Mouse (Mus musculus) kidney, adult 11 months (tissue): Measurements from ENCODE around the gene Pecr.
A peak's percentile ranks its signal among the peaks of the same experiment; 100 is the strongest.

Experiments used
- DNase-seq: peaks from one replicate; pipeline ENCODE4 v3.0.0; 2022

Gene Pecr

GRCm38 (mm10) chr1:72283992-72284485 is at the start of gene Pecr, which contains the start of gene Tmem169:
Gene Pecr, minus strand, starts transcription at chr1:72284314.
Gene Tmem169, plus strand, starts transcription at chr1:72284369.
- peak; percentile 93 for DNase-seq

GRCm38 (mm10) chr1:72326162-72326821 is 42.2 kb upstream of the Pecr start:
- no peak for DNase-seq

GRCm38 (mm10) chr1:72323248-72323647 is 39.1 kb upstream of the Pecr start:
- DNase-seq, result no peak

- DNase-seq, result no peak
Observed at GRCm38 (mm10) chr1:72320759-72321158, 36.6 kb upstream of the Pecr start.

GRCm38 (mm10) chr1:72316901-72317300 is 32.8 kb upstream of the Pecr start:
- no peak for DNase-seq

- DNase-seq, result no peak
Observed at GRCm38 (mm10) chr1:72316409-72316808, 32.3 kb upstream of the Pecr start.

- no peak for DNase-seq
Observed at GRCm38 (mm10) chr1:72315447-72315846, 31.3 kb upstream of the Pecr start.

- no peak for DNase-seq
Observed at GRCm38 (mm10) chr1:72313399-72314039, 29.4 kb upstream of the Pecr start.

GRCm38 (mm10) chr1:72312701-72313398 is 28.7 kb upstream of the Pecr start:
- DNase-seq, result no peak

GRCm38 (mm10) chr1:72309744-72310424 is 25.8 kb upstream of the Pecr start:
- no peak for DNase-seq

- DNase-seq, result no peak
Observed at GRCm38 (mm10) chr1:72308919-72309318, 24.8 kb upstream of the Pecr start.

- DNase-seq, result peak; percentile 94
Observed at GRCm38 (mm10) chr1:72307317-72307798, 23.2 kb upstream of the Pecr start, which contains the start of gene Xrcc5. Gene Xrcc5, plus strand, starts transcription at chr1:72307421.

GRCm38 (mm10) chr1:72306679-72307181 is 22.6 kb upstream of the Pecr start:
- DNase-seq, result no peak

- no peak for DNase-seq
Observed at GRCm38 (mm10) chr1:72306241-72306640, 22.1 kb upstream of the Pecr start.

GRCm38 (mm10) chr1:72301845-72302244 is 17.7 kb upstream of the Pecr start:
- no peak for DNase-seq

- no peak for DNase-seq
Observed at GRCm38 (mm10) chr1:72295746-72296145, 11.6 kb upstream of the Pecr start.

- DNase-seq, result peak; percentile 79
Observed at GRCm38 (mm10) chr1:72293869-72294663, 10.0 kb upstream of the Pecr start.

GRCm38 (mm10) chr1:72291925-72292324 is 7.8 kb upstream of the Pecr start:
- no peak for DNase-seq

GRCm38 (mm10) chr1:72291421-72291820 is 7.3 kb upstream of the Pecr start:
- no peak for DNase-seq

GRCm38 (mm10) chr1:72290896-72291295 is 6.8 kb upstream of the Pecr start:
- DNase-seq, result no peak

GRCm38 (mm10) chr1:72288527-72289150 is 4.5 kb upstream of the Pecr start:
- peak; percentile 65 for DNase-seq
